Mouse (Mus musculus): ENCODE measurements around the gene Sugt1. TPM values are rescaled to one million over a fixed set of nuclear protein-coding genes. Genes with fewer than 3 reads are reported as not detected.

The Sugt1 gene
- total RNA-seq (2012; rRNA removed): 93.7 and 115 TPM in 2 replicates

DNA sequence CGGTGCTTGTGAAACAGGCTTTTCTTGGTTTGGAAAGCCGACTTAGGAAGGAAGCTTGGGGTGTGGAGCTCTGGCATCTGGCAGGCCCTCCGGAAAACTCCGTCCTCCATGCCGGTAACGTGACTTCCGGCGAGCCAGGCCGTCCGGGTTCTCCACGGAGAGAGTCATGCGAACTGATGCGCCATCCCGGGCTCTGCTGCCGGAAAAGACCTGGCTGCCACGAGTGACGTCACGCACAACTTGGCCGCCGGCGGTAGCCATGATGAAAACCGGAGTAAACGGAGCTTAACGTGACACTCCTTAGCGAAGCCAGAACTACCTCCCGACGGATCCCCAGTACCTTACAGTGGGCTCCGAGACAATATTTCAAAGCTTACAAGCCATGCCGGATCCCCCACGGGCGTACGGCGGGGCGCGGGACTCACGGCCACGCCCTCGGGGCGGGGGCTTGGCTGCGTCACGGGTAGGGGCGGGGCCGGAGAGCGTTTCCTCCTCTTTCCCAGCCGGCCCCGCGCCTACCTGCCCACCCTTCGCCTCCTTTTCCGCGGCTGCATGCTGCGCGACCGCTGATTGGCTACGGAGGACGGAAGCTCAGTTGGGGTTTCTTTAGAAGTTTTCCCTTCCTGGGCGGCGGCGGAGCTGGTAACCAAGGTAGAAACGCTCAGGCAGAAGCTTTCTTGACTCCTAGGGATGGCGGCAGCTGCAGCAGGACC is at the start of gene Sugt1:
TSS of gene Sugt1 (plus strand) at position 553 of the 713 bp plus-strand sequence.
- peak; percentile 93 for DNase-seq (ENCODE audit: low read depth, low spot score)
- Histone ChIP-seq H3K4me3 (ENCODE audit: insufficient read depth in 1 of 2, low read depth in 1 of 2, low read length in 2 of 2, poor library complexity in 1 of 2, severe bottlenecking in 1 of 2) (peak within 1 kb of the TSS; percentile 83 to 96), H3K27ac (ENCODE audit: insufficient read depth, low read depth, low read length, poor library complexity, severe bottlenecking) (peak within 1 kb of the TSS; percentile 96), H3K36me3 (ENCODE audit: control insufficient read depth, insufficient read depth, low read length, poor library complexity, severe bottlenecking) (peaks cover 2% of the 10 kb centered on the region; the same call in 1 of the 2 replicates), H3K4me1 (ENCODE audit: control insufficient read depth in 2 of 2, insufficient read depth in 2 of 2, low read length in 2 of 2, poor library complexity in 1 of 2) (peaks cover 10 to 19% of the 10 kb centered on the region in 2 experiments), H3K9me3 (ENCODE audit: control insufficient read depth, insufficient read depth, low read depth, low read length) (no peaks in the 10 kb centered on the region), H3K9ac (ENCODE audit: insufficient read depth, low read depth, low read length, poor library complexity, severe bottlenecking) (peak within 1 kb of the TSS; percentile 93)
- in situ Hi-C loops (cut with MboI; ENCODE audit: low sequenced_read_pairs in 2 of 2, unreplicated experiment in 2 of 2): no loop called here
- TF ChIP-seq HCFC1 (IDR thresholded peaks at IDR 0.05; ENCODE audit: borderline replicate concordance, insufficient read depth, low read length): peak; percentile 65; the same call in 1 of the 2 replicates
- no peak for TF ChIP-seq CHD2 (IDR thresholded peaks at IDR 0.05; ENCODE audit: low read depth, low read length)
- TF ChIP-seq MAFK (IDR thresholded peaks at IDR 0.05; ENCODE audit: insufficient read depth, low read depth, low read length): no peak

DNA sequence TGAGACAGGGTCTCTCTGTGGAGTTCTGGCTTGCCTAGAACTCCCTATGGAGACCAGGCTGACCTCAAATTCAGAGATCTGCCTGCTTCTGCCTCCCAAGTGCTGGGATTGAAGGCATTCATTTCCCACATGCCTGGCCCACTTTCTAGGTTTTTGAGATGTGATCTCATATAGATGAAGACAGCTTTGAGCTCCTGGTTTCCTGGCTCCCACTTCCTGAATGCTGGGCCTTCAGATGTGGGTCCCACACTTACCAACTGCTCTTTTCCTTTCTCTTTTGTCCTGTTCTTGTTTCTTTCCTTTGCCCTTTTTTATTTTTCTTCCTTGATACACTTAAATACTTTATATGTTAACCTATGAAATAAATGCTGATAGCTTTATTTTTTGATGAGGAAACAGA is 49.6 kb upstream of the Sugt1 start:
- TF ChIP-seq HCFC1 (IDR thresholded peaks at IDR 0.05; ENCODE audit: borderline replicate concordance, insufficient read depth, low read length): no peak
- TF ChIP-seq MAFK (IDR thresholded peaks at IDR 0.05; ENCODE audit: insufficient read depth, low read depth, low read length): no peak
- no peak for TF ChIP-seq ZNF384 (IDR thresholded peaks at IDR 0.05; ENCODE audit: low read depth, low read length)
- no peak for TF ChIP-seq CHD2 (IDR thresholded peaks at IDR 0.05; ENCODE audit: low read depth, low read length)
- Histone ChIP-seq H3K9ac (ENCODE audit: insufficient read depth, low read depth, low read length, poor library complexity, severe bottlenecking) (no peak overlapping the region), H3K4me3 (ENCODE audit: insufficient read depth in 1 of 2, low read depth in 1 of 2, low read length in 2 of 2, poor library complexity in 1 of 2, severe bottlenecking in 1 of 2) (no peak overlapping the region), H3K4me1 (ENCODE audit: control insufficient read depth in 2 of 2, insufficient read depth in 2 of 2, low read length in 2 of 2, poor library complexity in 1 of 2) (no peaks in the 10 kb centered on the region), H3K27ac (ENCODE audit: insufficient read depth, low read depth, low read length, poor library complexity, severe bottlenecking) (no peak overlapping the region), H3K9me3 (ENCODE audit: control insufficient read depth, insufficient read depth, low read depth, low read length) (no peaks in the 10 kb centered on the region), H3K36me3 (ENCODE audit: control insufficient read depth, insufficient read depth, low read length, poor library complexity, severe bottlenecking) (no peaks in the 10 kb centered on the region)
- in situ Hi-C loops (cut with MboI; ENCODE audit: low sequenced_read_pairs in 2 of 2, unreplicated experiment in 2 of 2): no loop called here
- no peak for DNase-seq (ENCODE audit: low read depth, low spot score)

DNA sequence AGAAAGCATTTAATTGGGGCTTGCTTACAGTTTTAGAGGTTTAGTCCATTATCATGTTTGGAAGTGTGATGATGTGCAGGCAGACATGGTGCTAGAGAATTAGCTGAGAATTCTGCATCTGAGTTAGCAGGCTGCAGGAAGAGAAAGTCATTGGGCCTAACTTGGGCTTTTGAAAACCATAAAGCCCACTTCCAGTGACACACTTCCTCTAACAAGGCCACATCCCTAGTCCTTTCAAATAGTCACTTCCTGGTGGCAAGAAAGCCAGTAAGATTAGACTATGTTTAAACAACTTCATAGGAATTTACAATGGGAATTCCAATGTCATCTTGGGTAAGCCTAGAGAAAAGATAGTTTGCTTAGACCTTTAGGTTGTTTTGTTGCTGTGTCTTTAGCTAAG is 45.9 kb upstream of the Sugt1 start:
- in situ Hi-C loops (cut with MboI; ENCODE audit: low sequenced_read_pairs in 2 of 2, unreplicated experiment in 2 of 2): no loop called here
- no peaks in the 10 kb centered on the region for H3K9me3 ChIP-seq (ENCODE audit: control insufficient read depth, insufficient read depth, low read depth, low read length)
- TF ChIP-seq ZC3H11A (IDR thresholded peaks at IDR 0.05; ENCODE audit: borderline replicate concordance, low read depth, low read length) (no peak), ZNF384 (IDR thresholded peaks at IDR 0.05; ENCODE audit: low read depth, low read length) (no peak), HCFC1 (IDR thresholded peaks at IDR 0.05; ENCODE audit: borderline replicate concordance, insufficient read depth, low read length) (no peak), MAFK (IDR thresholded peaks at IDR 0.05; ENCODE audit: insufficient read depth, low read depth, low read length) (no peak), CHD2 (IDR thresholded peaks at IDR 0.05; ENCODE audit: low read depth, low read length) (no peak)

DNA sequence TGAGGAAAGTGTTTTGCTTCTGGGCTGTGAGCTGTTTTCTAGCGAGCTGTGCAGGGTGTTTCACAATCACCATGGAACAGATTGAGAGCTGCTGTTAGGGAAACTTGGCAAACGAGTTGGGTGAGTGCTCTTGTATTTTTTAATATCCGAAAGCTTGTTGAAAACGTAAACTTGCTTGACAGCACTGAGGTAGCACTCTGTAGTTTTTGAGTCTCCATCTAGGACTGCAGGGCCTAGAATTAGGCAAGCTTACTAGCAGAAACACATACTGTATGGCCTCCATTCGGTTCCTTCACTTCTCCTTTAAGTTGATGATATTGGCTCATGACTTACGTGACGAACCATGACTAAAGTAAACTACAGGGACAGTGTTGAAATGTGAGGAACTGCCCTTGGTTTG is 38.1 kb upstream of the Sugt1 start:
- no peak overlapping the region for H3K4me3 ChIP-seq (ENCODE audit: insufficient read depth in 1 of 2, low read depth in 1 of 2, low read length in 2 of 2, poor library complexity in 1 of 2, severe bottlenecking in 1 of 2)
- no peak overlapping the region for H3K27ac ChIP-seq (ENCODE audit: insufficient read depth, low read depth, low read length, poor library complexity, severe bottlenecking)
- no peaks in the 10 kb centered on the region for H3K4me1 ChIP-seq (ENCODE audit: control insufficient read depth in 2 of 2, insufficient read depth in 2 of 2, low read length in 2 of 2, poor library complexity in 1 of 2)
- H3K9me3 ChIP-seq (ENCODE audit: control insufficient read depth, insufficient read depth, low read depth, low read length): no peaks in the 10 kb centered on the region
- in situ Hi-C loops (cut with MboI; ENCODE audit: low sequenced_read_pairs in 2 of 2, unreplicated experiment in 2 of 2): no loop called here
- H3K9ac ChIP-seq (ENCODE audit: insufficient read depth, low read depth, low read length, poor library complexity, severe bottlenecking): no peak overlapping the region
- H3K36me3 ChIP-seq (ENCODE audit: control insufficient read depth, insufficient read depth, low read length, poor library complexity, severe bottlenecking): no peaks in the 10 kb centered on the region
- no peak for DNase-seq (ENCODE audit: low read depth, low spot score)
- TF ChIP-seq ZC3H11A (IDR thresholded peaks at IDR 0.05; ENCODE audit: borderline replicate concordance, low read depth, low read length) (no peak), CHD2 (IDR thresholded peaks at IDR 0.05; ENCODE audit: low read depth, low read length) (no peak), HCFC1 (IDR thresholded peaks at IDR 0.05; ENCODE audit: borderline replicate concordance, insufficient read depth, low read length) (no peak), MAFK (IDR thresholded peaks at IDR 0.05; ENCODE audit: insufficient read depth, low read depth, low read length) (no peak), ZNF384 (IDR thresholded peaks at IDR 0.05; ENCODE audit: low read depth, low read length) (no peak)

More for the DNA sequence above, 45.9 kb upstream of the Sugt1 start:
- no peak for DNase-seq (ENCODE audit: low read depth, low spot score)
- Histone ChIP-seq H3K4me3 (ENCODE audit: insufficient read depth in 1 of 2, low read depth in 1 of 2, low read length in 2 of 2, poor library complexity in 1 of 2, severe bottlenecking in 1 of 2) (no peak overlapping the region), H3K4me1 (ENCODE audit: control insufficient read depth in 2 of 2, insufficient read depth in 2 of 2, low read length in 2 of 2, poor library complexity in 1 of 2) (no peaks in the 10 kb centered on the region), H3K9ac (ENCODE audit: insufficient read depth, low read depth, low read length, poor library complexity, severe bottlenecking) (no peak overlapping the region), H3K27ac (ENCODE audit: insufficient read depth, low read depth, low read length, poor library complexity, severe bottlenecking) (no peak overlapping the region), H3K36me3 (ENCODE audit: control insufficient read depth, insufficient read depth, low read length, poor library complexity, severe bottlenecking) (no peaks in the 10 kb centered on the region)

Measured in ES-E14 (cell line).